Mouse (Mus musculus): ENCODE results near the gene Ddx25.
A peak's percentile ranks its signal among the peaks of the same experiment; 100 is the strongest.

The Ddx25 gene

DNA sequence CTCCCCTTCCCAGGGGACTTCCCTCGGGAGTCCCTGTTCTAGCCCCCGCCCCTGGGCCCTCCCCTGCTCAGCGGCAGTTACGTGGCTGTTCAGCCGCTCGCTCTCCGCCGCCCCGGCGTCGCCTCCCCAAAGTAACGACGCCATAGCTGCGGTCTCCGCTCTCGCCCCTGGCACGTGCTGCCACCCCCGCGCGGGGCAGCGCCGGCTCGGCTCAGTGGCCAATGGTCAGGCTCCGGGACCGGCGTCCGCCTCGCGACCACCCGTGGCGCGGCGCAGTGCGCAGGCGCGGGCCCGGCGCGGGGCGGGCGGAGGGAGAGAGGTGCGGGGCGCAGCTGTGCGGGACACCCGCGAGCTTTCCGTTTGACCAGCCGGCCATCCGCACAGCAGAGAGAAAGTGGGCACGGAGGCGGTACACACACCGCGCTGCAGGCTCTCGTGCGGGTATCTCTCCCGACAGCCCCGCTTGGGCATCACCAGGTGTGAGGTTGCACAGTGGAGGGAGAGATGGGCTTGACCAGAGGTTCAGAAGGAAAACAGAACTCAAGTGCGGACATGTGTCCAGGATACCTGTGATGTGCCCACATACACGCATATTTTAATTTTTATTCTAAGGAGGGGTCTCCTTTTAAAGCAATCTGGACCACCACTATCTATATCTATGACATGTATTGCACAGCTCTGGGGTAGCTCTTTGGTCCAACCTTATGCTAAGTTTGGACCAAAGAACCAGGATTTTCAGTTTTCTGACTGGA, at the start of gene Ddx25, which contains the start of gene Pus3:
TSS of gene Ddx25 (minus strand) at position 272 of the 752 bp plus-strand sequence.
TSS of gene Pus3 (plus strand) at position 339 of the 752 bp plus-strand sequence.
- no peak for DNase-seq (ENCODE audit: extremely low read depth, low read depth)

DNA sequence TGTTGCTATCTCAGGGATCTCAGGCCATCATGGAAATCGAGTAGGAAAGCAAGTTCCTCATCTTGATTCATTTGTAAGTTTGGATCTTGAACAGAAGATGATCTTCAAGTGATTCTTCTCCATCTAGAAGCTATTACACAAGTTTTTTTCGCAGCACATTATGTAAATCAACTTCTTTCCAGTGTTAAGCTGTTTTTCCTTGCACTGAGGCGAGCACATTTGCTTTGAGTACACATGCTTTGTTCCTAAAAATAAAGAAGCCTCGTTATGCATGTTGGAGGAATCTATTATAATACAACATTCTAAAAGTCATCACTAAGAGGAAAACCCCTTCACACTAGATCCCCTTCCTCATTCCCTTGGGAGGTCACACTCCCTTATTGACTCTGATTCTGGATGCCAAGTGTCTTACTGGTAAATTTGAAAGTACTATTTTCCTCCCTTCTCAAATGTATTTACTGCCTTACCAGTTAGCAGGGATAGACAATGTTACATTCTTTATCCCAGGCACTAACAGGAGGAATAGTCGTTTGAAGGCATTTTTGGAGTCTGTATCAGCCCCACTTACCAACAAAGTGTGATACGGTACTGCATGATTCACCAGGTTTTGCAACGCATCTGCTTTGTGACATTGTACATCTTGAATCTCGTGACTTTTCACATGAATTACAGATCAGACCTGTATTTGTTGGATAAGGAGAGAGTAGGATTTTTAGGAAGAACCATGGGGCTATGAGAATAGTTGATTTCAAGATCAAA, 49.5 kb upstream of the Ddx25 start:
- DNase-seq (ENCODE audit: extremely low read depth, low read depth) = no peak

GRCm38 (mm10) chr9:35592903-35593302, 34.6 kb upstream of the Ddx25 start:
- DNase-seq (ENCODE audit: extremely low read depth, low read depth) = peak; percentile 6

DNA sequence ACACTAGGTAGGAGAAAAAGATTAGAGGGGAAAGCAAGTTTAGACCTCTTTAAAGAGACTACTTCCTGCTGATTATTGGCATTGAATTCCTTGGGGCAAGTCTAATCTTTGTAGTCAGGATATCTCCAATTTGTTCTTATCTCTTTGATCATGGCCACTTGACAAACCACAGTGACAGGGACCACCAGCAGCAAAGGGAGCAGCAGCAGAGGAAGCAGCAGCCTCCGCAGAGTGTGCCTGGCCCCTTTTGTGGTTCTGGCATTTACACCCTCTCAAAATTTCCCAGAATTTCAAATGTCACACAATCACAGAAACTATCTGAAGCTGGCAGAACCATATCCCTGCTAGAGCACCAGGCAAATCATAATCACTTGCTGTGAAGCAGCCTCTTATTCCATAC, 29.3 kb upstream of the Ddx25 start:
- DNase-seq (ENCODE audit: extremely low read depth, low read depth) = no peak

- no peak for DNase-seq (ENCODE audit: extremely low read depth, low read depth)
Measured at GRCm38 (mm10) chr9:35574416-35574815, 16.1 kb upstream of the Ddx25 start.

DNA sequence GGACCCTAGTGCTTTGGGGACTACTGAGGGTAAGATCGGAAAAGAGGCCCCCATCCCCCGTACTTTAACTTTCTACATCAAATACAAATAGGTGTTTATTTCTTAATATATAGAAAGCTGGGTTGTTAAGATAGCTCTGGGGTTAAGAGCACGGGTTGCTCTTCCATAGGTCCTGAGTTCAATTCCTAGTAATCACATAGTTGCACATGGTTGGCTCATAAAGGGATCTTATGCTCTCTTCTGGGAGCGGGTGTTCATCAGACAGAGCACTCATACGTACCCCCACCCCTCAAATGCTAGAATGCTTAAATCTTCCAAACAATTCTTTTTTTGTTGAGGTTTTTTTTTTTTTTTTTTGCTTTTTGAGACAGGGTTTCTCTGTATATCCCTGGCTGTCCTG, 12.3 kb upstream of the Ddx25 start:
- DNase-seq (ENCODE audit: extremely low read depth, low read depth) = peak; percentile 33

DNA sequence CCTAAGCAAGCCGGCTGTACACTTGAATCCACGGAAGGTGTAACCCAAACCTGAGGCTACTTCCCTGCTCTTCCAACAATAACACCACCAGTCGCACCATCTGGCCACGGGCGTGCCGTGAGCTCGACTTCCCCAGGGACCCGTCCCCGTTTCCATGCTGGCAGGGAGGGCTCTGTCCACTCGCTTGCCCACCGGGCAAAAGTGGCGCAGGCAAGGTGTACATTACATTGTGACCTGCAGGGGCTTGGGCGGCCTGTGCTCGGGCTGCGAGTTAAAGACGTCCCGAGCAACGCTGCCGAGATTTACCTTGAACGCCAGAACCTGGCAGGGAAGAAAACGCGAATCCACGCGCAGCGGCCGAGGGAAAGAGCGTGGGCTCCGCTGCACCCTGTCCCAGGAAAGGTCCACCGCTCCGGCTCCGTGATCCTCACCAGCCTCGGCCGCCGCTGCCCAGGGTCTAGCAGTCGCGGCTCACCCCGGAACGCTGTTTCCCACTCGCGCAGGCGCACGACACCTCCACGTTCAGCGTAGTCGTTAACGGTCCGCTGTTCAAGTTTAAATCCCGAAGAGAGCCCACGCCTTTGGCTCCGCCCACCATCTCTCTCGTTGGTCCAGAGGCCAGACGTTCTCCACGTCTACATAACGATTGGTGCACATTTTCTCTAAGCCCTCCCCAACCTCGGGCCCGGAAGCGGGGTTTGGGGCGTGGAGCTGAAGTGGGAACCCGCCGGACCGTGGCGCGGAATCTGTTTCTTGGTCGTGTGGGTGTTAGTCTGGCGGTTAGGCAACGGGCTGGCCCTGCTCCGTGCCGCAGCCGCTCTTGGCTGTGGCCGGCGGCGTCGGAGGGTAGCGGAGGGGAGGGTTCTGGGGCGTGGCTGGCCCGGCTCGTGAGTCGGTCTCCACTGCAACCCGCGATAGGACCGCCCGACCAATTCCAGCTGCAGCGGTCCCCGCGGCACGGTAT, 11.5 kb upstream of the Ddx25 start, which contains the start of the genes Pate2 and Hyls1:
TSS of gene Pate2 (plus strand) at position 714 of the 964 bp plus-strand sequence.
TSS of gene Hyls1 (minus strand) at position 828 of the 964 bp plus-strand sequence.
- DNase-seq (ENCODE audit: extremely low read depth, low read depth) = peak; percentile 99

DNA sequence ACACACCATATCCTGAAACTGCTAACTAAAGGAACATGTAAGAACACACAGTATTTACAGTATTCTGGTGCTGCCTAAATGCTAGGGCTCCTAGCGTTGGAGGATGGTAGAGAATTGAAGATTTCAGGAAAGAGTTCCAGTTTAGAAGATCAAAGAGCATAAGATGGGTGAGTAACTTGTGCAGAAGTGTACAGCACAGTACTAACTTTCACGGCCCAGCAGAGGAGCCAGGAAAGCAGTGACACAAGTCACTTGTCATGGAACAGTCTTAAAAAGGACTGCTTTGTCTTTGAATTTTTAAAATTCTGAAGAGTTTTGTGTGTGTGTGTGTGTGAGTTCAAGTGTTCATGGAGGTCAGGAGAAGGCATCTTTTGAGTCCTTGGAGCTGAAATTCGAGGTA, 9.7 kb upstream of the Ddx25 start:
- DNase-seq (ENCODE audit: extremely low read depth, low read depth) = no peak

DNA sequence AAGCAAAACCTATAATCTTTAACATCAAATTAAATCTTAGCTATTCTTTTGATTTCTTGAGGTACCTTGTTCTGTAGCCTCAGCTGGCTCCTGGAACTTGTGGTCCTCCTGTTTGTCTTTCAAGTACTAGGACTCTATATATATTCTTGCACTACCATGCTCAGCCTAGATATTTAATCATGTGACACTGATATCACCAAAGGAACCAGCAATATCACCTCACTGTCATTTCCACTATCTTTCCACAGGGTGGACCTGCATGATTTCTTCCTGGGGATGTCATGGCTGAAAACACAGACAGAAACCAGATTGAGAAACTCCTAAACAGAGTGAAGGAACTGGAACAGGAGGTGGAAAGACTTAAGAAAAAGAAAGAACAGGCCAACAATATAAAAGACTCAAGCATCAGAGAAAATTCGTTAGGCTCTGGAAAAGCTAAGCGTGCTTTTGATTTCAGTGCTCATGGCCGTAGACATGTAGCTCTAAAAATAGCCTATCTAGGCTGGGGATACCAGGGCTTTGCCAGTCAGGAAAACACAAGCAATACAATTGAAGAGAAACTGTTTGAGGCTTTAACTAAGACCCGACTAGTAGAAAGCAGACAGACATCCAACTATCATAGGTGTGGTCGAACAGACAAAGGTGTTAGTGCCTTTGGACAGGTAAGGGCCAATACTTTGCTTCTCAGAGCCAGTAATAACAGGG, 6.4 kb upstream of the Ddx25 start:
- DNase-seq (ENCODE audit: extremely low read depth, low read depth) = no peak

- no peak for DNase-seq (ENCODE audit: extremely low read depth, low read depth)
Measured at GRCm38 (mm10) chr9:35561583-35561982, 3.3 kb upstream of the Ddx25 start.

DNA sequence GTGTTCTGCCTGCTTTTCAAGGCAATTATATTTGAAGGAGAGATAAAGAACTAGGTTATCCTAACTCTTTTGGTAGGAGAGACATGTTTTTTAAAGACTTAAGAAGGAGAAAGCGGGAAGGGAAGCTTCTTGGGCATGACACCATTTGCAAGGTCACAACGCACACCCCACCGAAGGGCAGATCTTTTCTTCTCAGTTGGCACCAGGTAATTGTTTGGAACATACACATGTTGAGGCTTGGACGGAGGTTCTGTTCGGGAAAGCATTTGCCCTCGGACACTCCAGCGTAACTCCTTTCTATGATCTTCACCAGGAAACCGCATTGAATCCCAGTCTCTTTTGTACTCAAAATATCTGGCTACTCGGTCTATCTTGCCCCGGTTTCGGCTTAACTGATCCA, 2.7 kb upstream of the Ddx25 start:
- DNase-seq (ENCODE audit: extremely low read depth, low read depth) = no peak

DNA sequence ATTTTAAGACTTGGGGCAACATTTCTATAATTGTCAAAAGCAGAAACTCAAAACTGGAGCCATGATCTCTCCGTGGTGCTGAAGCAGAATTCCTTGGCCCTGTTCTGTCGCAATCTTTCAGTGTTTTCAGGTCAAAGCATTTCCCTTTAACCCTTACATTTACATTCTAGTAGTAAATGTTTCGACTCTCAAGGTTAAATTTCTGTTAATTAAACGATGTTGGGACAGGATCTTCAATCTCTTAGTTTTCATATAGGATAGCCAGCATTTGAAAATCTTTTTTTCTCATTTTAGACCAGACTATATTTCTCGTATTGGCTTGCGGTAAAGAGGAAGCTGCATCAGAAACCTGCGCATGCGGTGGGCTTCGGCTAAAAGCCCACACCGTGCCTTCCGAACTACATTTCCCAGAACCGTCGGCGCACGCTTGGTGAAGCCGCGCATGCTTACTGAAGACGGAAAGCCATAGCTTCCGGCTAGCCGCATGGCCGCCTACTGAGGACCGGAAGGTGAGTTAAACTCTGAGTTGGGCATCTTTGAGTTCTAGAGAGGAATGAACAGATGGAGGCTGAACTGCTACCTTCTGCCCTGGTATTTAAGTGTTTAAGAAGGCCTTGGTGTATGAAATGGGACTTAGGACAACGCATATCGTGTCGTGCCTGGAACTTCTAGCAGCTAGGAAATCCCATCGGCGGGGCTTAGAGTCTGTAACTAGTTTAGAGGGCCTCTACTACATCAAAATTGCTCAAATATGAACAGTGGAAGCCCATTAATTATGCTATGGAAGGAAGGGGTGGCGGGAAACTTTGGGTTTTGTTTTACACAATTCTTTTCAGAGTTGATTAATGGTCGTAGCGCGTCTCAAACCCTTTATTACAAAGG, 922 bp upstream of the Ddx25 start:
- DNase-seq (ENCODE audit: extremely low read depth, low read depth) = peak; percentile 91

DNA sequence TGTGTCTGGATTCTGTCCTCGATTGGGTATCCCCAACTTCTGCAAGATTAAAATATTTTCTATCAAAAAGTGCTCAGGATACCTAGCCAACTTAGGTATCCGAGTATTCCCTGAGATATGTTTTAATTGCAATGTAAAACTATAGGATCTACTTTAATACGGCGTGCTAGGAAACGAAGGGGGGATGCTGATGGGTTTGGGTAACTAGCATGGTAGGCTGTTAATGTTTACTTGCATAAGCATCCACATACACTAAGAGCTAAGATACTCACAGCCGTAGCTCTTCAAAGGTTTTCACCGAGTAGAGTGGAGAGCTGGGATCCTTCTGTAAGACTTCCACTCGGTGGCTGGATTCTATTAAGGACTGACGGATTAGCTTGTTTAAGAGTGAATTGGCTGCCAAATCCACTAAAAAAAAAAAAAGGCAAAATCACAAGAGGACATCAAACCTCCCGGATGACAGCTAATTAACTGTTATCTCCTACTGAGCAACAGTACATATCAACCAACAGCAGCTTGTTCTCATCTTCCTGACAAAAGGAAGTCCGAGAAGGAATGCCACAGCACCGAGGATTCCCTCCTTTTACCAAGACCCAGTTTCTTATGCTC, 1.7 kb downstream of the Ddx25 start:
- no peak for DNase-seq (ENCODE audit: extremely low read depth, low read depth)

DNA sequence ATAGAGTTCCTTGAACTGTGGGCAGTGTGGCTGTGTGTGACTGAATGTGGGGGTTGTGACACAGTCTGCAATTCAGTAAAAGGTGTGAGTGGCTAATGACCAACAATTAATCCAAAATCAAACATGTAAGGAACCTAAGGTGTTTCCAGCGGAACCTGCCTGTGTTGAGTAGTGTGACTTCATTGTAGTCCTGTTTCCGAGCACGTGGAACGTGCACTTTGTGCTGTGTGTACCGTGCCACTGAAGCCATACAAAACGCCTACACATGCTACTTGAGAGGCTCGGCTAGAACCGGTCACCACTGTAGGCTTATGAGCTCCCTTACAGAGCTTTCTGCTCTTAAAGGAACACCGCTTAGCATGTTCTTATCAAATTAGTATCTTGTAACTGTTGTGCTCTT, 9.9 kb downstream of the Ddx25 start:
- no peak for DNase-seq (ENCODE audit: extremely low read depth, low read depth)

GRCm38 (mm10) chr9:35546745-35547144, 11.6 kb downstream of the Ddx25 start:
- DNase-seq (ENCODE audit: extremely low read depth, low read depth) = peak; percentile 66

DNA sequence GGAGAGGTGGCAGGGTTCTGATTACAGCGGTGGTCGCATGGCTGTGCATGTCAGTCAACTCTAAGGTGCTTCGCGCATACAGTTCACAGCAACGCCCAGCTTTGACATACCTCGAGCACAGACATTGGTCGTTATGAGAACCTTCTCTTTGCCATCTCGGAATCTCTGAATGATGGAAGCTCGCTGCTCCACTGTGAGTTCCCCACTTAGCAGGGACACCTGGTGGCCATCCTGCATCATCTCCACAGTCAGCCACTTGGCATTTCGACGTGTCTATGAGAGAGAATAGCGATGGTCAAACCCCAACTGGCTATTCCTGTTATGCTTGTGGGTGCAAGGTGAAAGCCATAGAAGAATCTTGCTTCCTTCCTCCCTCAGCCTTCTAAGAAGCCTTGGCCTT, 12.6 kb downstream of the Ddx25 start:
- DNase-seq (ENCODE audit: extremely low read depth, low read depth) = no peak

GRCm38 (mm10) chr9:35544666-35545065, 13.7 kb downstream of the Ddx25 start:
- DNase-seq (ENCODE audit: extremely low read depth, low read depth) = no peak

DNA sequence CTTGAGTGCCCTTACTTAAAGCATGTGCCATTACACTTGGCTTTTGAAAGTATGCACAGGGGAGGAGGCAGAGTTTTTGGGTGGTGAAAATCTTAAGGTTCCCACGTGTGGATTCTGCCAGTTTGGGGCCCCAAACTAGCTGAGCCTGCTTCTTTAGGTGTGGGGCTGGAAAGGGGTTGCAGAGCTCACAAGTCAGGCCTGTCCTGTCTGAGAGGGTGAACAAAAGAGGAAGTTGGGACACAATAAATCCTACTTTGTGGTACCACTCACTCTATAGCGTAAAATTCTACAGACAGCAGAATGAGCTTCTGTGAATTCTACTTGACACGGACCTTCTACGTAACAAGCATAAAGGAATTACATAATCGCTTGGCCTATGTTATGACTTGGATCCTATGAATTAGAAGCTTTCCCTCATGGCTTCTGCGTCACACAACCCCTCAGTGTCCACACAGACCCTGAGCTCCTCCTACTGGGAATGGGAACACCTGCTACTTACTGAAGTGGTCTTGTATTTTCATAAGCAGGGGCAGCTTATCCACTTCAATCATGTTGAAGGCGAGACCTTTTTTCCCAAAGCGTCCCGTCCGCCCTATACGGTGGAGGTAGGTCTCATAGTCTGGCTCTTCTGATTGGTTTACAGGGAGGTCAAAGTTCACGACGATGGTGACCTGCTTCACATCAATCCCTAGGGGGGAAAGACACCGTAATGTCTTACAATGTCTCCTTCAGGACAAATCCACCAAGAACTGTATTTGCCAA, 15.0 kb downstream of the Ddx25 start:
- no peak for DNase-seq (ENCODE audit: extremely low read depth, low read depth)

DNA sequence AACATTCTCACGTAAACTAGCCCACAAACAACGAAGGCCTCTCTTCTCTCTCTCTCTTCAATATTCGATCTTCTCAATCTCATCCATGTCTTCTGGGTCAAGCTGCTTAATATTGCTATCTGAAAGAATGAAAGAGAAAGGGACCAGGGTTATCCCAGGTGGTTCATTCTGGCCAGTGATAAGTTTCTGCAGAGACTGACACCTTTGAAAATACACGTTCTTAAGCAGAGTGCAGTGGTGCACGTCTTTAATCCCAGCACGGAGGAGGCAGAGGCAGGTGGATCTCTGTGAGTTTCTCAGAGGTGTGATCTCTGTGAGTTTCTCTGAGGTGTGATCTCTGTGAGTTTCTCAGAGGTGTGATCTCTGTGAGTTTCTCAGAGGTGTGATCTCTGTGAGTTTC, 16.4 kb downstream of the Ddx25 start:
- no peak for DNase-seq (ENCODE audit: extremely low read depth, low read depth)
